Mouse (Mus musculus) midbrain, embryonic 15.5 days (tissue): ENCODE data around the gene Arl6ip1. TPM values are rescaled to one million over a fixed set of nuclear protein-coding genes. Genes with fewer than 3 reads are reported as not detected.

Source experiments
- ATAC-seq: fragments of 200-750 bp; cut with Nextera tagmentation; replicated peaks from 2 replicates; pipeline ENCODE4 v1.8.0; 2017; ENCODE audit warnings: moderate TSS enrichment
- H3K27ac ChIP-seq: fragments of 300-500 bp; sonication (generic); 2 replicates; pipeline ENCODE4 v1.5.1; 2015; ENCODE audit warnings: mild to moderate bottlenecking, inconsistent platforms
- H3K27me3 ChIP-seq: fragments of 300-500 bp; sonication (generic); replicated peaks from 2 replicates; pipeline ENCODE4 v1.6.1; 2015; ENCODE audit warnings: inconsistent platforms
- H3K36me3 ChIP-seq: fragments of 300-500 bp; sonication (generic); replicated peaks from 2 replicates; pipeline ENCODE4 v1.6.1; 2015; ENCODE audit warnings: inconsistent platforms
- H3K4me1 ChIP-seq: fragments of 300-500 bp; sonication (generic); 2 replicates; pipeline ENCODE4 v1.6.1; 2015; ENCODE audit warnings: inconsistent platforms
- H3K4me2 ChIP-seq: fragments of 300-500 bp; sonication (generic); 2 replicates; pipeline ENCODE4 v1.6.1; 2015; ENCODE audit warnings: inconsistent platforms, mild to moderate bottlenecking, moderate library complexity
- H3K4me3 ChIP-seq: fragments of 300-500 bp; sonication (generic); 2 replicates; pipeline ENCODE4 v1.5.1; 2015; ENCODE audit warnings: mild to moderate bottlenecking, inconsistent platforms
- H3K9ac ChIP-seq: fragments of 300-500 bp; sonication (generic); 2 replicates; pipeline ENCODE4 v1.6.1; 2015; ENCODE audit warnings: mild to moderate bottlenecking, inconsistent platforms
- H3K9me3 ChIP-seq: fragments of 300-500 bp; sonication (generic); 2 replicates; pipeline ENCODE4 v1.6.1; 2016; ENCODE audit warnings: inconsistent platforms
- WGBS: fragments of 180-500 bp; shearing (Covaris S2); methylation state at CpG from one replicate; pipeline ENCODE4 v1.1.7; 2015; ENCODE audit warnings: mixed read lengths; 5-methylcytosine and 5-hydroxymethylcytosine counted together
- polyA plus RNA-seq: library from polyadenylated mRNA; unstranded; fragments of >200 nt; fragmentation: Nextera tagmentation; extraction: Ambion mirVana; gene quantifications from 2 replicates; pipeline ENCODE4 v1.2.1, GENCODE M21; 2015

The Arl6ip1 gene
- polyA plus RNA-seq, 1 experiment from 2014 or later = 503 TPM

DNA sequence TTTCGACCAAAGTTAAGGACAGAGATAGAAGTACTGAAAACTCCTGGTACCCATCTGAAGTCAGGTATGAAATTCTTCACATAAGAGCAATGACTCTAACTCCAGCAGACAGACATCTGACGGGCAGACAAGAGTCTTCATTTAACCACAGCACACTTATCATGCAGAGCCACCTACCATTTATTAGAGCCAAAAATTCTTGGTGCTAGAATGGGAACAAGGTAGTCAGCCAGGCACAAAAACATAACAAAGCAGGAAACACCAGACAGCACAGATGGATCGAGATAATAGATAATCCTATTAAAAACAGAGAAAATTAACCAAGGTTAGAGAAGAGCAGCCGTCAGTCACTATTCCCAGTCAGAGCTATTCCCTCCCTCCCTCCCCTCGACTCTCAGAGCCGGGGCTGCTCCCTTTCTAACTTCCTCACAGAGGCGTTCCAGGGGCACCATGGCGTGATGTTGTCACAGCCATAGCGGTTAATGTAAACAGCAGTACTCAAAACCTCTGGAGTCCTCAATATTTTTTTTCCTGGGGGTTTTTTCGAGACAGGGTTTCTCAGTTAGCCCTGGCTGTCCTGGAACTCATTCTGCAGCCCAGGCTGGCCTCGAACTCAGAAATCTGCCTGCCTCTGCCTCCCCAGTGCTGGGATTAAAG lies 3.1 kb downstream of the Arl6ip1 start:
- ATAC-seq = no peak
- Histone ChIP-seq H3K36me3 (peaks cover 4% of the 10 kb centered on the region), H3K4me1 (peaks cover 35% of the 10 kb centered on the region), H3K4me2 (no peak overlapping the region), H3K9ac (no peak overlapping the region), H3K4me3 (no peak overlapping the region), H3K9me3 (no peaks in the 10 kb centered on the region), H3K27me3 (no peaks in the 10 kb centered on the region), H3K27ac (no peak overlapping the region)
- 70% methylated on average over 11 of the region's 11 CpGs for WGBS

DNA sequence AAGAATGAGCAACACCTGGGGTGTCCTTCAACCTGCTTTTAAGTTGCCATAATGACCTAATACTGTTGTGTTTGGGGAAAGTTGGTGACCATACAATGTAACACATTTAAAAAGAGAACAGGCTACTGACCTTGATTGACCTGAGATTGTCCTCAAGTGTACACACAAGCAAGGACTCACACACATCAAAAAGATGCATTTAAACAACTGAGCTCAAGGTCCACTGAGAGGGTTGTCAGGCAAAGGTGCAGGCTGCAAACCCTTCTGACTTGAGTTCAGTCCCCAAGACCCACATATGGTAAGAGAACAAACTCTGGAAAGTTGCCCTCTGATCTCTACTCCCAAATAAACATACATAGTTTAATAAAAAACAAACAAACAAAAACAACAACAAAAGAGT lies 3.7 kb downstream of the Arl6ip1 start:
- H3K9ac ChIP-seq = no peak overlapping the region
- ATAC-seq = no peak
- H3K27ac ChIP-seq = no peak overlapping the region
- H3K4me3 ChIP-seq = no peak overlapping the region
- H3K4me2 ChIP-seq = no peak overlapping the region
- H3K27me3 ChIP-seq = no peaks in the 10 kb centered on the region
- H3K4me1 ChIP-seq = peaks cover 35% of the 10 kb centered on the region
- peaks cover 9% of the 10 kb centered on the region for H3K36me3 ChIP-seq
- H3K9me3 ChIP-seq = no peaks in the 10 kb centered on the region

DNA sequence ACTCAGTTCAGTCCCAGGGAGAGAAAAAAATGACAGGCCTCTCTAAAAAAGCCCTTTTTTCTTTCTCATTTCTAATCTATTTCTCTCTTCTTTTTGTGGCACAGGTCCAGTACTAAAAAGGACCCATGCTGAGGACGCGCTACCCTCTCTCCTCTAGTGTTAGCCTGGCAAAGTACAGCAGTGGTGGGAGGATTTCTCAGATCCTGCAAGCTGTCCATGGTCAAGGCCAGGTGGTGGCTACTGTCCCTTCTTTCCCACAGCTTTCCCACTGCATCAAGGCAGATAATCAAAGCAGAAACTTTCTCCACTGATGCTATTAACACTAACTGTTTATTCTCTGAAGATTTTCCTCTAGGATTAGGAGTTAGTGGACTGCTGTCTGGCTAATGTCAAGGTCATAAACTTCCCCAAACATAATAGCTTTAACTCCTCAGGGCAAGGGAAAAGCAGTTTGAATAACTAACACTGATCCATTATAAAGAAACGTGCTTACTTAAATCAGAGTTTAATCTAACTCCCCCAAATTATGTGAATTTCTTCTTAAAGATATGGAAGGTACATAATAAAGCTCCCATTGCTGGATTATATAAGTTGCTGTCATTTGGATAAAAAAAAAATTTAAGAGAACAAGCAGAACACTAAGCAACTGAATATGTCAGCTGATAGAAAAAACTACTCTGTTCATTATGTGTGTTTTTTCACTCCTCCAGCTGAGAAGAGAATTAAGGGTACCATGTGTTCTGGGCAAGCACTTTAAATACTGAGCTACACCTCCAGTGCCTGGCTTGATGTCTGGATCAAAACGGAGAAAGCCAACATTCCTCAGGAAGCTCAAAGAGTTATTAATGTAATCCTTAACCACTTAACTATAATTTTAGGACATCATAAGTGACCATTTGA lies 5.7 kb downstream of the Arl6ip1 start:
- ATAC-seq = no peak
- H3K36me3 ChIP-seq = peaks cover 25% of the 10 kb centered on the region
- H3K4me1 ChIP-seq = peaks cover 27% of the 10 kb centered on the region
- no peak overlapping the region for H3K4me2 ChIP-seq
- 93% methylated on average over 4 of the region's 4 CpGs for WGBS
- H3K27me3 ChIP-seq = no peaks in the 10 kb centered on the region
- H3K9ac ChIP-seq = no peak overlapping the region
- H3K27ac ChIP-seq = no peak overlapping the region
- H3K9me3 ChIP-seq = no peaks in the 10 kb centered on the region
- no peak overlapping the region for H3K4me3 ChIP-seq

DNA sequence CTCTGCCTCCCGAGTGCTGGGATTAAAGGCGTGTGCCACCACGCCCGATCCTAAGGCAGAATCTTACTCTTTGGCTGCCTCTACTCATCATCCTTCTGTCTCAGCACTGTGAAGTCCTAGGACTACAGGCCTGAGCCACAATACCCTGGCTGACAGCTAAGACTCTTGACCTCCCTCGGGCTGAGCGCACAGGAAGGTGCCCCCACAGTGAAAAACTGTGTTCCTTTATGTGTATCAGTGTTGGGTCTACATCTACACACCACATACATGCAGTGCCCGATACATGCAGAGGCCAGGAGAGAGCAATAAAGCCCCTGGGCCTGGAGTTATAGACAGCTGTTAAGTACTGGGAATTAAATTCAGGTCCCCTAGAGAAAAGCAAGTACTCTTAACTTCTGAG lies 7.2 kb downstream of the Arl6ip1 start:
- no peak overlapping the region for H3K4me2 ChIP-seq
- H3K9ac ChIP-seq = no peak overlapping the region
- ATAC-seq = no peak
- 95% methylated on average over 7 of the region's 7 CpGs for WGBS
- no peaks in the 10 kb centered on the region for H3K27me3 ChIP-seq
- no peaks in the 10 kb centered on the region for H3K9me3 ChIP-seq
- H3K4me3 ChIP-seq = no peak overlapping the region
- H3K27ac ChIP-seq = no peak overlapping the region
- peaks cover 35% of the 10 kb centered on the region for H3K36me3 ChIP-seq
- H3K4me1 ChIP-seq = peaks cover 12% of the 10 kb centered on the region

DNA sequence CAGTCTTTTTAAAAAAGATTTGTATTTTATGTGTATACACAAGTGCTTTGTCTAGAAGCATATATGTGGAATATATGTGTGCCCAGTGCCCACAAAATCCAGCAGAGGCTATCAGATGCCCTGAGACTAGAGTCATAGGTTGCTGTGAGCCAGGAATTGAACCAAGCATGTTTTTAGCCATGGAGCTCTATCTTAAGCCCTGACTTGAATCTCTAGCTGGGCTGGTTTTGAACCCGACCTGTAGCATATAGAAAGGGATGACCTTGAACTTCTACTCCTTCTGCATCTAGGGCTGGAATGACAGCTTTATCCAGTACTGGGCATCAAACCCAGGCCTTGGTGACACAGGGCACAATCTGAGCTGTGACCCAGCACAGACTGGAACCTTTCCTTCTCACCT lies 8.8 kb downstream of the Arl6ip1 start:
- no peak for ATAC-seq
- 88% methylated on average over 1 of the region's 1 CpGs for WGBS
- H3K27me3 ChIP-seq = no peaks in the 10 kb centered on the region
- H3K27ac ChIP-seq = no peak overlapping the region
- no peaks in the 10 kb centered on the region for H3K4me1 ChIP-seq
- no peaks in the 10 kb centered on the region for H3K9me3 ChIP-seq
- H3K36me3 ChIP-seq = peaks cover 35% of the 10 kb centered on the region
- H3K9ac ChIP-seq = no peak overlapping the region
- no peak overlapping the region for H3K4me3 ChIP-seq
- no peak overlapping the region for H3K4me2 ChIP-seq

DNA sequence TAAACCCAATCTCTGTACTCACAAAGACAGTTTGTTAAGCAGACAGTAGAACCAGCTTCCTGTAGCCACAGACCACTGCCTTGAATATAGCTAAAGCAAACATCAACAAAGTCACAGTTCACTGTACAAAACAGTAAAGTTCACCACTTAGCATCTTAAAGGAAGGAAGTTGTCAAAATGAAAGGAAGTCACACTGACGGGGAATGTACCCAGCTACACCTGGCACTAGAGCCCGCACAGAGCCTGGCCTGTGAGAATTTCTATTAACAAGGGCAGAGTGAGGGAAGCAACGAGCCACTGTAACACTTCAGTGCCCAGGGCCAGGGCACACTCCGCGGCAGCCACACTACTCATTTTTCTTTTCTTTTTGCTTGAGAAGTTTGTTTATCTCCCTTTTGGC lies 9.5 kb downstream of the Arl6ip1 start:
- Histone ChIP-seq H3K9me3 (no peaks in the 10 kb centered on the region), H3K4me2 (no peak overlapping the region), H3K27ac (no peak overlapping the region), H3K4me3 (no peak overlapping the region), H3K9ac (no peak overlapping the region), H3K4me1 (peaks cover 4% of the 10 kb centered on the region), H3K27me3 (no peaks in the 10 kb centered on the region), H3K36me3 (peaks cover 35% of the 10 kb centered on the region)
- no peak for ATAC-seq
- WGBS = 87% methylated on average over 5 of the region's 5 CpGs

DNA sequence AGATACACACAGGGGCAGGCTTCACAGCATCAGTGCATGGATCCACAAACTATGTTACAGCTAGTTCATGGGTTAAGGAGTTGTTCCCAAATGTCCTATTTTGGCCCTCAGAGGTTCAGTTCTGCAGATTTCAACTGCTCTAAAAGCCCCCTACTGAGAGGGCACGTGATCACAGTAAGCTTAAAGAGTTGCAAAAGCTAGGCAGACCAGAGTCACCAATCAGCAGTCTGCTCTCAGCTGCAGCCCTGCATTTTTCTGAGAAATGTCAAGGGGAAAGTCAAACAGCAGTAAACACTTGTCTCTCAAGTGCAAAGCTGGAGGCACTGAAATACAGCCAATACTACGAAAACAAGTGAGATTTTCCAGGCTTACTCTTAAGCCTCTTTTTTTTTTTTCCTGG lies 10.3 kb downstream of the Arl6ip1 start:
- H3K4me1 ChIP-seq = peaks cover 12% of the 10 kb centered on the region
- peaks cover 35% of the 10 kb centered on the region for H3K36me3 ChIP-seq
- no peak overlapping the region for H3K27ac ChIP-seq
- H3K4me2 ChIP-seq = no peak overlapping the region
- no peaks in the 10 kb centered on the region for H3K27me3 ChIP-seq
- ATAC-seq = no peak
- H3K9me3 ChIP-seq = no peaks in the 10 kb centered on the region
- H3K9ac ChIP-seq = no peak overlapping the region
- WGBS = 38% methylated on average over 2 of the region's 2 CpGs
- no peak overlapping the region for H3K4me3 ChIP-seq

DNA sequence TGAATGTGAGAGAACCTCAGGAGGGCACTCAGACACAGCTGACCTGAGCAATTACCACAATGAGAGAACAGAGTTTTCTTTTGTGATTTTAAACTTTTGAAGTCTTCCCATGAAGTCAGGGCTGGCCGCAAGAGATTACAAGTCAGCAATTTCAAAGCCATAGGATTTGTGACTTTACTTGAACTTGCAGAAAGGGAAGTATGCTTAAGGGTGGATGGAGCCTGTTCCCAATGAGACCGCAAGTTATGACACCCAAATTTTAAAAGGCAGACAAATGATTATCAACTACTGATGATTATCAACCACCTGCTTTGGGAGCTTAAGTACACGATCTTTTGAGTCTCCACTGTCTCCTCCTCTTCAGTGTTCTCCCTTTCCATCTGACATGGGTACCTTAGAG lies 11.0 kb downstream of the Arl6ip1 start:
- no peak for ATAC-seq
- 91% methylated on average over 3 of the region's 3 CpGs for WGBS
- H3K4me3 ChIP-seq = no peak overlapping the region
- no peaks in the 10 kb centered on the region for H3K9me3 ChIP-seq
- no peak overlapping the region for H3K27ac ChIP-seq
- H3K9ac ChIP-seq = no peak overlapping the region
- H3K4me2 ChIP-seq = no peak overlapping the region
- peaks cover 19% of the 10 kb centered on the region for H3K4me1 ChIP-seq
- H3K36me3 ChIP-seq = peaks cover 35% of the 10 kb centered on the region
- no peaks in the 10 kb centered on the region for H3K27me3 ChIP-seq

DNA sequence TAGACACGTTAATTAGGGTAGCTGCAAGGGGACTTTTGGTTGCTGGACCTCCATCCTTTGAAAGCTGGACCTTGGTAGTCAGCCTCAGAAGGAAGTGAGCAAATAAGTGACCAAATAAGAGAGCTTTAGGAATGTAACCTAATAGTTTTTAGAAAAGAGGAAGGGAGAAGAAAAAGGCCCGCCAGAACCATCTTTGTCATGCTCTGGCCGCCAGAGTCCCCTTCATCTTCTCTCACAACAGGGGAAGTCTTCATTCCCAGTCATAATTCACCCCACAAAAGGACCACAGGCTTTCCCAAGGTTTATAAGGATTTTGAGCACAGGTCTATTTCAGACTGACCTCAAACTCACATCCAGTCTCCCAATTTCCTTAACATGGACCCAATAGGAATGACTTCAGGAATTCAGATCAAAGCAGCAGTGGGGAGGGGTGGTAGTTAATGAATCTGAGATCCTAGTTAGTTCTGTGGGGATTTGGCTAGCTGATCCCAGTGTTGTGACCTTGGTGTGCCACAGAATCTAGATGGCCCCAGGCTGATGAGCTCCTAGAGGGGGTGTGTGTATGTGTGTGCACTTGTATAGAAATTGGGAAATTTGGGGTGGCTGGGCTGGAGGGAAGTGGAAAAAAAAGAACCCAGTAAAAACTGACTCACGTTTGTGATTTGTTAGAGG lies 11.8 kb downstream of the Arl6ip1 start:
- no peak for ATAC-seq
- Histone ChIP-seq H3K36me3 (peaks cover 34% of the 10 kb centered on the region), H3K9me3 (no peaks in the 10 kb centered on the region), H3K4me2 (no peak overlapping the region), H3K27me3 (no peaks in the 10 kb centered on the region), H3K9ac (no peak overlapping the region), H3K4me1 (peaks cover 26% of the 10 kb centered on the region), H3K4me3 (no peak overlapping the region), H3K27ac (no peak overlapping the region)
- 57% methylated on average over 4 of the region's 4 CpGs for whole genome bisulfite sequencing

DNA sequence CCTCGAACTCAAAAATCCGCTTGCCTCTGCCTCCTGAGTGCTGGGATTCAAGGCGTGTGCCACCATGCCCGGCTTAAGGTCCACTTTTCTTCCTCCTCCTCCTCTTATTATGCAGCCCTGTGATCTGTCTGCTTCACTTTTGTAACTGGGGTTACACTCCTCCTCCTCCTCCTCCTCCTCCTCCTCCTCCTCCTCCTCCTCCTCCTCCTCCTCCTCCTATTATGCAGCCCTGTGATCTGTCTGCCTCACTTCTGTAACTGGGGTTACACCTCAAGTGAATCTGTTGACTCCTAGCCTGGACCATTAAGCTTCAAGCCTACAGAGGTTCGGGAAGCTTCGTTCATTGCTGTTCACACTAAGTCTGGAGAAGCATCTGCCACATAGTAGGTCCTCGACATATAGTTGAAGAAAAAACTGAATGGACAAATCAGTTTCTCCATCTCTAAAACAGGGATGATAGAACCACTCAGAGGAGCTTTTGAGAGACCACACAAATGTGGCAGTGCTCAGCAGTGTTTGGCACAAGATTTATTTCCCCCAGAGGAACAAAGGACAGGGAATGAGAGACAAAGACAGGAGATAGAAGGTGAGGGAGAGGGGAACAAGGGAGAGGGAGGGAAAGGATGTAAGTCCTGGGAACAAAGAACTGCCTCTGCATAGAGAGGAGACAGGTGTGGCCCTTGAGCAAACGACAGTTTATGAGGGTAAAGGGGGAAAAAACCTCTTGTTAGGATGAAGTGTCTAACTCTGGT lies 12.5 kb downstream of the Arl6ip1 start:
- WGBS = 16% methylated on average over 8 of the region's 8 CpGs
- Histone ChIP-seq H3K4me1 (peaks cover 33% of the 10 kb centered on the region), H3K9me3 (no peaks in the 10 kb centered on the region), H3K27ac (0 out of 2 replicates have a peak overlapping the region, but pooled peaks have one; percentile 6), H3K4me3 (peak overlapping the region; percentile 89), H3K27me3 (no peaks in the 10 kb centered on the region), H3K9ac (no peak overlapping the region), H3K4me2 (peak overlapping the region; percentile 68), H3K36me3 (peaks cover 37% of the 10 kb centered on the region)
- peak; percentile 4 for ATAC-seq

DNA sequence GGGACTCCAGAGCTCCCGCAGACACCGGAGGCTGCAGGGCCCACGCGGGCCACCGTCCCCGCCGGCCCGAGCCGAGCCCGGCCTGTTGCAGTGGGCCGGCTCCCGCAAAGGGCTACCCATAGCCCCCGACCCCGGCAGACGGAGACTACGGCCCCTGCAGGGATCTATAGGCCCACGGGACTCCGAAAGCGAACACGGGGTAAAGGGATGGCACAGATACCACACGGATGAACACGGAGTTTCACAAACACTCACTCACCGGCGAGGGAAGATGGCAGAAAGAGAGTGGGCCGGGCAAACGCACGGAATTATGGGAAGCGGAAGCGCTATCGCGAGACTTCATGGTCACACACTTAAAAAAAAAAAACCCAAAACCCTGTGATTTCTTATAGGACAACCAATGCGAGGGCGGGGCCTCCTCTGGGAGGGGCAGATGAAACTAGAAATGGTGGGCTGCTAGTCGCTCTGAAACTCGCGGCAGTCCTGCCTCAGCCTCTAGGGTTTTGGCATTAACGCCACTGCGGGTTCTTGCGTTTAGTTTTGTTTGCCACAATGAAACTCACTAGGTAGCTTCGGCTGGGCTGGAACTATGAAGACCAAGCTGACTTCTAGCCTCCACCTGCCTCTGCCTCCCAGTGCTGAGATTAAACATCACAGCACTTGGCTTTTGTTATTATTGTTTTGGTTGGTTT lies 13.4 kb downstream of the Arl6ip1 start, which contains the start of gene Rps15a:
TSS of gene Rps15a (minus strand) at position 312 of the 692 bp plus-strand sequence.
- H3K4me2 ChIP-seq = peak within 1 kb of the TSS; percentile 84
- peaks cover 43% of the 10 kb centered on the region for H3K4me1 ChIP-seq
- H3K36me3 ChIP-seq = peaks cover 36% of the 10 kb centered on the region
- peak within 1 kb of the TSS; percentile 89 for H3K4me3 ChIP-seq
- H3K9ac ChIP-seq = peak within 1 kb of the TSS; percentile 94
- H3K27ac ChIP-seq = peak within 1 kb of the TSS; percentile 89
- ATAC-seq = peak; percentile 86
- H3K27me3 ChIP-seq = no peaks in the 10 kb centered on the region
- WGBS = under 1% methylated on average over 40 of the region's 40 CpGs
- H3K9me3 ChIP-seq = no peaks in the 10 kb centered on the region
